Mouse (Mus musculus): ENCODE data around the gene Timd2. TPM values are rescaled to one million over a fixed set of nuclear protein-coding genes. Genes with fewer than 3 reads are reported as not detected.
"Not testable (repeated sequence)": the region's sequence is repeated elsewhere in the genome, so short reads cannot be mapped to it uniquely, and the experiment has no call there.

Gene Timd2
- polyA plus RNA-seq, 1 experiment from 2014 or later = not detected

GRCm38 (mm10) chr11:46735076-46735475 lies 28.2 kb upstream of the Timd2 start, which contains the start of gene Havcr1:
TSS of gene Havcr1 (plus strand) at chr11:46735080.
- not testable (repeated sequence) for H3K9ac ChIP-seq (replicated peaks; ENCODE audit: low read length); H3K36me3 ChIP-seq (replicated peaks; ENCODE audit: control insufficient read depth, insufficient read depth, low read depth, low read length); H3K4me1 ChIP-seq (ENCODE audit: control insufficient read depth, insufficient read depth, low read length); ATAC-seq (replicated peaks; ENCODE audit: insufficient number of reproducible peaks, low FRiP score, low TSS enrichment, low read depth); H3K27me3 ChIP-seq (ENCODE audit: control insufficient read depth, insufficient read depth, low read length); H3K9me3 ChIP-seq (replicated peaks; ENCODE audit: control insufficient read depth, low read length); H3K4me3 ChIP-seq (ENCODE audit: low read depth, low read length); H3K4me2 ChIP-seq (ENCODE audit: low read depth, low read length); H3K27ac ChIP-seq (replicated peaks; ENCODE audit: low read depth, low read length); DNase-seq (ENCODE audit: low spot score)
- 82% methylated on average over 1 of the region's 1 CpGs for WGBS

DNA sequence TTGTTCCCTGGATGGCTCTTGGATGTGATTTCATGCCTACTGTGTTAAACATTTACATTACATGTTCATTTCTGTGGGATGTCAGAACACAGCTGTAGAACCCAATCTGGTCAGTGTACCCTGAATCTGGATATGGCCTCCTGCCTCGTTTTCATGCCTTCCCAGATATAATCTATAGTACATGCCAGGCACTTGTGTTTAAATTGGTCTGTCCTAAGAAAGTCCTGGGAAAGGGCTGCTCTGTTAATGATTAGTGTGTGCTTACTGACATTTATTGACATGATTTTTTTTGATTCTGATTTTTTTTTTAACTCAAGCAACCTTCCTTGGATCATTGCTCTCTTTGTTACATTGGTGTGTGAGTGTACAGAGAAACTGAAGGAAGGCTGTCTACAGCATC lies 27.8 kb upstream of the Timd2 start:
- no peak for DNase-seq (ENCODE audit: low spot score)
- no peak overlapping the region for H3K27ac ChIP-seq (replicated peaks; ENCODE audit: low read depth, low read length)
- no peak overlapping the region for H3K9ac ChIP-seq (replicated peaks; ENCODE audit: low read length)
- H3K4me2 ChIP-seq (ENCODE audit: low read depth, low read length) = no peak overlapping the region
- H3K36me3 ChIP-seq (replicated peaks; ENCODE audit: control insufficient read depth, insufficient read depth, low read depth, low read length) = no peaks in the 10 kb centered on the region
- H3K4me1 ChIP-seq (ENCODE audit: control insufficient read depth, insufficient read depth, low read length) = no peaks in the 10 kb centered on the region
- no peak overlapping the region for H3K4me3 ChIP-seq (ENCODE audit: low read depth, low read length)
- WGBS = 54% methylated on average over 1 of the region's 1 CpGs
- no peaks in the 10 kb centered on the region for H3K9me3 ChIP-seq (replicated peaks; ENCODE audit: control insufficient read depth, low read length)
- no peak for ATAC-seq (replicated peaks; ENCODE audit: insufficient number of reproducible peaks, low FRiP score, low TSS enrichment, low read depth)
- H3K27me3 ChIP-seq (ENCODE audit: control insufficient read depth, insufficient read depth, low read length) = no peaks in the 10 kb centered on the region

DNA sequence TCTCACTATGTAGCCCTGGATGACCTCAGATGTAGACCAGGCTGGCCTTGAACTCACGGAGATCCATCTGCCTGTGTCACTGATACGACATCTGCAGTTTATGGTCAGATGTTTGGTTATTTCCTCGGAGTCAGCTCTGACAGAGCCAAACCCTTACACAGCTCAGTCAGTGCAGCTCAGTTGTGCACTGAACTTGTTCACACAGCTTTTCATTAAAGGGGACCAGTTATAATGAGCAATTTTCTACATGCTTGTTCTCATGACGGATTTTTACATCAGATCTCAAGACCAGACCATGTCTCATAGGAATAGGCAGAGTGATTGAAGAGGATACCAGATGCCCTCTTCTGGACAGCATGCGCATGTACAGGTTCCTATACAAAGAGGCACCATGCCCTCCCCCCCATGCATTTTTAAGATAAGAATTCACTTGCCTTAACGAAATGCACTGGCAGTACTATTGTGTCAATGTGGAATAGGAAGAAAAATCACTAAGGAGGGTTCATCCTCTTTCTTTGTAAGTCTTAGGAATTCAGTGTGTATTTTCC lies 26.5 kb upstream of the Timd2 start:
- no peak overlapping the region for H3K4me3 ChIP-seq (ENCODE audit: low read depth, low read length)
- peak; percentile 65; the same call in 1 of the 2 replicates for ATAC-seq (replicated peaks; ENCODE audit: insufficient number of reproducible peaks, low FRiP score, low TSS enrichment, low read depth)
- H3K27ac ChIP-seq (replicated peaks; ENCODE audit: low read depth, low read length) = no peak overlapping the region
- no peak overlapping the region for H3K9ac ChIP-seq (replicated peaks; ENCODE audit: low read length)
- H3K4me2 ChIP-seq (ENCODE audit: low read depth, low read length) = no peak overlapping the region
- DNase-seq (ENCODE audit: low spot score) = peak; percentile 30
- no peaks in the 10 kb centered on the region for H3K36me3 ChIP-seq (replicated peaks; ENCODE audit: control insufficient read depth, insufficient read depth, low read depth, low read length)
- H3K9me3 ChIP-seq (replicated peaks; ENCODE audit: control insufficient read depth, low read length) = no peaks in the 10 kb centered on the region
- H3K4me1 ChIP-seq (ENCODE audit: control insufficient read depth, insufficient read depth, low read length) = no peaks in the 10 kb centered on the region
- no peaks in the 10 kb centered on the region for H3K27me3 ChIP-seq (ENCODE audit: control insufficient read depth, insufficient read depth, low read length)
- 64% methylated on average over 6 of the region's 6 CpGs for WGBS

- DNase-seq (ENCODE audit: low spot score) = no peak
- H3K9me3 ChIP-seq (replicated peaks; ENCODE audit: control insufficient read depth, low read length) = no peaks in the 10 kb centered on the region
- H3K27me3 ChIP-seq (ENCODE audit: control insufficient read depth, insufficient read depth, low read length) = no peaks in the 10 kb centered on the region
- no peak overlapping the region for H3K9ac ChIP-seq (replicated peaks; ENCODE audit: low read length)
- no peaks in the 10 kb centered on the region for H3K4me1 ChIP-seq (ENCODE audit: control insufficient read depth, insufficient read depth, low read length)
- no peaks in the 10 kb centered on the region for H3K36me3 ChIP-seq (replicated peaks; ENCODE audit: control insufficient read depth, insufficient read depth, low read depth, low read length)
- ATAC-seq (replicated peaks; ENCODE audit: insufficient number of reproducible peaks, low FRiP score, low TSS enrichment, low read depth) = no peak
- H3K4me3 ChIP-seq (ENCODE audit: low read depth, low read length) = no peak overlapping the region
- no peak overlapping the region for H3K27ac ChIP-seq (replicated peaks; ENCODE audit: low read depth, low read length)
- 87% methylated on average over 11 of the region's 11 CpGs for WGBS
- no peak overlapping the region for H3K4me2 ChIP-seq (ENCODE audit: low read depth, low read length)
These were observed 24.7 kb upstream of the Timd2 start for GRCm38 (mm10) chr11:46731541-46732070.

DNA sequence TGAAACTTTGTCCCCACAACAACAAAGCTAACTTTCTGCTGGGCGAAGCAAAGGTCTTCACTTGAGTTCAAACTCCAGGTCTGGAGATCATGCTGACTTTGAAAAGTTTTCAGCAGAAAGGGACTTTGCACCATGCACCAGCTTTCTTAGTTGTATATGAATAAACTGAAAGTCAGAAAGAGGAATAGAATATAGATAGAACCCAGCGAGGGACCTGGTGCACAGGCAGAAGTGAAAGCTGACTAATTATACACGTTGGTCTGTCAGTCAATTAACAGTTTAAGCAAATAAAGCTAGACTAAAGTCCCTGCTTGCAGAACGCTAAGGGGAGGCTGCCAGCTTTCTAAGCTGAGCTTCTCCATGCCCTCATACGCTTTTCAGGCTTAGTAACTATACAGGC lies 8.0 kb downstream of the Timd2 start:
- Histone ChIP-seq H3K4me2 (ENCODE audit: low read depth, low read length) (no peak overlapping the region), H3K9me3 (replicated peaks; ENCODE audit: control insufficient read depth, low read length) (no peaks in the 10 kb centered on the region), H3K4me1 (ENCODE audit: control insufficient read depth, insufficient read depth, low read length) (no peaks in the 10 kb centered on the region), H3K9ac (replicated peaks; ENCODE audit: low read length) (no peak overlapping the region), H3K27ac (replicated peaks; ENCODE audit: low read depth, low read length) (no peak overlapping the region), H3K27me3 (ENCODE audit: control insufficient read depth, insufficient read depth, low read length) (no peaks in the 10 kb centered on the region), H3K36me3 (replicated peaks; ENCODE audit: control insufficient read depth, insufficient read depth, low read depth, low read length) (no peaks in the 10 kb centered on the region), H3K4me3 (ENCODE audit: low read depth, low read length) (no peak overlapping the region)
- no peak for ATAC-seq (replicated peaks; ENCODE audit: insufficient number of reproducible peaks, low FRiP score, low TSS enrichment, low read depth)
- no peak for DNase-seq (ENCODE audit: low spot score)
- 85% methylated on average over 5 of the region's 5 CpGs for WGBS

DNA sequence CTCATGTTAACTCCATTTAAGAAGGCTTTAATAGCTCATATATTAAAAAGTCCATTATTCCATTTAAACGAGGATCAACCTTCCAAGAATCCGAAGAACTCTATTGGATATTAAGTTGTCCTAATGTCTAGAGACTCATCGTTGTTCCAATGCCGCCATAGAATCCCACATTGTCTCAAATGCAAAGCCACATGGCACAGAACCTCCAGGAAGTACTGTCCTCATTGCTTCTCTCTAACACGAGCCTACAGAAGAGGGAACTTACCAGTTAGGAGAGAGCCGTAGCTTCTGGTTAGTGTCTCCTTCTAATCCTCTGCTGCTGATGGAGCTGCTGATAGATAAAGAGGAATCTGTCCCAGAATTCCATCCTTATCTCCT lies 8.6 kb downstream of the Timd2 start:
- H3K36me3 ChIP-seq (replicated peaks; ENCODE audit: control insufficient read depth, insufficient read depth, low read depth, low read length) = no peaks in the 10 kb centered on the region
- no peaks in the 10 kb centered on the region for H3K4me1 ChIP-seq (ENCODE audit: control insufficient read depth, insufficient read depth, low read length)
- ATAC-seq (replicated peaks; ENCODE audit: insufficient number of reproducible peaks, low FRiP score, low TSS enrichment, low read depth) = no peak
- H3K4me3 ChIP-seq (ENCODE audit: low read depth, low read length) = no peak overlapping the region
- WGBS = 89% methylated on average over 6 of the region's 6 CpGs
- H3K27me3 ChIP-seq (ENCODE audit: control insufficient read depth, insufficient read depth, low read length) = no peaks in the 10 kb centered on the region
- H3K27ac ChIP-seq (replicated peaks; ENCODE audit: low read depth, low read length) = no peak overlapping the region
- no peak overlapping the region for H3K9ac ChIP-seq (replicated peaks; ENCODE audit: low read length)
- no peaks in the 10 kb centered on the region for H3K9me3 ChIP-seq (replicated peaks; ENCODE audit: control insufficient read depth, low read length)
- DNase-seq (ENCODE audit: low spot score) = no peak
- H3K4me2 ChIP-seq (ENCODE audit: low read depth, low read length) = no peak overlapping the region

DNA sequence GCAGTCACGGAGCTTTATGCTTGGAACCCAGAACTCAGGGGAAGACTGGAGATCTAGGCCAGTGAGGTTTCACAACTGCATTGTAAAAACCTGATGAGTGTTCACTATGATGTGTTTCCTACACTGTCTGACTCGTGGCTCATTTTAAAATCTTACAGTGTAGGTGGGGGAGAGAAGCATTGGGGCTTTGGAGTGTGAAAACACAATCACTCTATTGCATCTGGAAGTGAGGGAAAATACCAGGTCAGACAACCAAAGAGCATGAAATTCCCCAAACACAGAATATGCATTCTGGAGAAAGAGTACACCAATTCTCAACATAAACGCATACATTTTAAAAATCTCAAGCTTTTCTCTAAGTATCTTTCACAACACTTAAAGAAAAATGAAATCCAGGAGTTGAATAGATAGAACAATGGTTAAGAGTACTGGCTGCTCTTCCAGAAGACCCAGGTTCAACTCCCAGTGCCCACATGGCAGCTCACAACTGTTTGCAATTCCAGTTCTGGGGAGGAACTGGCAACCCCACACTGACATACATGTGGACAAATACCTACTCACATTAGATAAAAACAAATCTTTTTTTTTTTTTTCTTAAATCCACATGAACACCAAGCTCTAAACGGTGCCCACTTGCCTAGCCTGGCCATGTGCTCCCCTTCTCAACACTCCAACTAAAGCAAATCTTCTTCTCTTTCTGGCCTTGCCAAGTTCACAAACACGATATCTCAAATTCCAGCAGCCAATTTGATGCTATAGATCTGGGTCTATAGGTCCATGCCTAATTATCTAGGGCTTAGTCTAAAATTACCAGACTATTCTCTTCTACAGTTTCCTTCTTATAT lies 9.2 kb downstream of the Timd2 start:
- Histone ChIP-seq H3K36me3 (replicated peaks; ENCODE audit: control insufficient read depth, insufficient read depth, low read depth, low read length) (no peaks in the 10 kb centered on the region), H3K4me2 (ENCODE audit: low read depth, low read length) (no peak overlapping the region), H3K9me3 (replicated peaks; ENCODE audit: control insufficient read depth, low read length) (no peaks in the 10 kb centered on the region), H3K4me1 (ENCODE audit: control insufficient read depth, insufficient read depth, low read length) (no peaks in the 10 kb centered on the region), H3K4me3 (ENCODE audit: low read depth, low read length) (no peak overlapping the region), H3K27me3 (ENCODE audit: control insufficient read depth, insufficient read depth, low read length) (no peaks in the 10 kb centered on the region), H3K27ac (replicated peaks; ENCODE audit: low read depth, low read length) (no peak overlapping the region), H3K9ac (replicated peaks; ENCODE audit: low read length) (no peak overlapping the region)
- DNase-seq (ENCODE audit: low spot score) (no peak), ATAC-seq (replicated peaks; ENCODE audit: insufficient number of reproducible peaks, low FRiP score, low TSS enrichment, low read depth) (no peak)
- WGBS = 85% methylated on average over 5 of the region's 5 CpGs

GRCm38 (mm10) chr11:46695849-46696248 lies 11.0 kb downstream of the Timd2 start:
- WGBS = 78% methylated on average over 2 of the region's 2 CpGs
- H3K9me3 ChIP-seq (replicated peaks; ENCODE audit: control insufficient read depth, low read length); H3K4me1 ChIP-seq (ENCODE audit: control insufficient read depth, insufficient read depth, low read length); H3K27ac ChIP-seq (replicated peaks; ENCODE audit: low read depth, low read length); H3K36me3 ChIP-seq (replicated peaks; ENCODE audit: control insufficient read depth, insufficient read depth, low read depth, low read length); H3K9ac ChIP-seq (replicated peaks; ENCODE audit: low read length); H3K27me3 ChIP-seq (ENCODE audit: control insufficient read depth, insufficient read depth, low read length); ATAC-seq (replicated peaks; ENCODE audit: insufficient number of reproducible peaks, low FRiP score, low TSS enrichment, low read depth); DNase-seq (ENCODE audit: low spot score); H3K4me2 ChIP-seq (ENCODE audit: low read depth, low read length); H3K4me3 ChIP-seq (ENCODE audit: low read depth, low read length): not testable (repeated sequence)

Data from embryonic facial prominence, embryonic 11.5 days (tissue).